Mouse (Mus musculus) kidney, postnatal 0 days (tissue): ENCODE results near the gene Chrna10. TPM values are rescaled to one million over a fixed set of nuclear protein-coding genes. Genes with fewer than 3 reads are reported as not detected.
A peak's percentile ranks its signal among the peaks of the same experiment; 100 is the strongest.

Experiments used
- ATAC-seq: fragments of 200-750 bp; cut with Nextera tagmentation; replicated peaks from 2 replicates; pipeline ENCODE4 v1.8.0; 2017; ENCODE audit warnings: low read depth, moderate number of reproducible peaks, moderate TSS enrichment, moderate library complexity; ENCODE audit not compliant: low FRiP score
- DNase-seq: peaks from one replicate; pipeline ENCODE4 v3.0.0-alpha.2; 2016; ENCODE audit warnings: low spot score
- H3K27ac ChIP-seq: fragments of 300-500 bp; sonication (generic); 2 replicates; pipeline ENCODE4 v1.5.1; 2014; ENCODE audit warnings: mild to moderate bottlenecking
- H3K27me3 ChIP-seq: fragments of 300-500 bp; sonication (generic); 2 replicates; pipeline ENCODE4 v1.6.1; 2014; ENCODE audit warnings: low read length, mixed read lengths; ENCODE audit not compliant: insufficient read depth
- H3K36me3 ChIP-seq: fragments of 300-500 bp; sonication (generic); 2 replicates; pipeline ENCODE4 v1.6.1; 2014; ENCODE audit warnings: low read length, mixed read lengths; ENCODE audit not compliant: insufficient read depth
- H3K4me1 ChIP-seq: fragments of 300-500 bp; sonication (generic); replicated peaks from 2 replicates; pipeline ENCODE4 v1.6.1; 2014; ENCODE audit warnings: antibody characterized with exemption, low read length, mixed read lengths; ENCODE audit not compliant: insufficient read depth
- H3K4me2 ChIP-seq: fragments of 300-500 bp; sonication (generic); 2 replicates; pipeline ENCODE4 v1.6.1; 2014; ENCODE audit warnings: mild to moderate bottlenecking, low read length, moderate library complexity, mixed read lengths
- H3K4me3 ChIP-seq: fragments of 300-500 bp; sonication (generic); replicated peaks from 2 replicates; pipeline ENCODE4 v1.5.1; 2014; ENCODE audit warnings: low read depth, low read length
- H3K9ac ChIP-seq: fragments of 300-500 bp; sonication (generic); 2 replicates; pipeline ENCODE4 v1.6.1; 2014; ENCODE audit warnings: low read depth, low read length
- H3K9me3 ChIP-seq: fragments of 300-500 bp; sonication (generic); replicated peaks from 2 replicates; pipeline ENCODE4 v1.6.1; 2016; ENCODE audit warnings: low read length, inconsistent platforms, mixed read lengths
- CTCF ChIP-seq: IDR thresholded peaks from 2 replicates; pipeline ENCODE4 v1.5.1; 2016; ENCODE audit warnings: antibody characterized with exemption, low read depth, mild to moderate bottlenecking, moderate library complexity
- WGBS: fragments of 180-500 bp; shearing (Covaris S2); extraction: QIAGEN DNeasy Blood & Tissue Kit; methylation state at CpG from one replicate; pipeline ENCODE4 v1.1.7; 2014; 5-methylcytosine and 5-hydroxymethylcytosine counted together
- polyA plus RNA-seq: library from polyadenylated mRNA; unstranded; fragments of >200 nt; fragmentation: Nextera tagmentation; extraction: Ambion mirVana; gene quantifications from 2 replicates; pipeline ENCODE4 v1.2.1, GENCODE M21; 2015

The Chrna10 gene
- polyA plus RNA-seq, 1 experiment from 2014 or later = not detected

GRCm38 (mm10) chr7:102076714-102077296 is 39.8 kb downstream of the Chrna10 start:
- H3K27me3 ChIP-seq = no peaks in the 10 kb centered on the region
- peaks cover 62% of the 10 kb centered on the region for H3K36me3 ChIP-seq
- TF ChIP-seq CTCF = peak; percentile 78
- no peak overlapping the region for H3K9ac ChIP-seq
- no peak overlapping the region for H3K4me3 ChIP-seq
- no peak overlapping the region for H3K27ac ChIP-seq
- H3K9me3 ChIP-seq = no peaks in the 10 kb centered on the region
- H3K4me2 ChIP-seq = no peak overlapping the region
- H3K4me1 ChIP-seq = no peaks in the 10 kb centered on the region
- ATAC-seq (no peak), DNase-seq (peak; percentile 52)
- WGBS = 81% methylated on average over 7 of the region's 7 CpGs

GRCm38 (mm10) chr7:102066363-102066762 is 50.3 kb downstream of the Chrna10 start:
- DNase-seq = no peak

GRCm38 (mm10) chr7:102065046-102065891 is 51.4 kb downstream of the Chrna10 start, which contains the start of the genes Rnf121, Xndc1 and Xntrpc:
TSS of gene Rnf121 (minus strand) at chr7:102065469.
TSS of gene Xndc1 (plus strand) at chr7:102065511.
TSS of gene Xntrpc (plus strand) at chr7:102065713.
- no peak for TF ChIP-seq CTCF
- WGBS = under 1% methylated on average over 56 of the region's 56 CpGs
- H3K9ac ChIP-seq = peak within 1 kb of the TSS; percentile 69
- H3K4me3 ChIP-seq = peak within 1 kb of the TSS; percentile 59
- no peaks in the 10 kb centered on the region for H3K27me3 ChIP-seq
- DNase-seq = peak; percentile 97
- peak within 1 kb of the TSS; percentile 66 for H3K27ac ChIP-seq
- H3K36me3 ChIP-seq = no peaks in the 10 kb centered on the region
- peak within 1 kb of the TSS; percentile 73 for H3K4me2 ChIP-seq
- no peaks in the 10 kb centered on the region for H3K9me3 ChIP-seq
- 0 out of 2 replicates have a peak, but pooled peaks cover 12% of the 10 kb centered on the region for H3K4me1 ChIP-seq
- ATAC-seq = peak; percentile 97

More at GRCm38 (mm10) chr7:102066363-102066762, 50.3 kb downstream of the Chrna10 start:
- no peaks in the 10 kb centered on the region for H3K27me3 ChIP-seq
- H3K9me3 ChIP-seq = no peaks in the 10 kb centered on the region
- H3K9ac ChIP-seq = peak overlapping the region; percentile 69; the same call in 1 of the 2 replicates
- H3K27ac ChIP-seq = no peak overlapping the region
- no peak for TF ChIP-seq CTCF
- 0 out of 2 replicates have a peak, but pooled peaks cover 12% of the 10 kb centered on the region for H3K4me1 ChIP-seq
- peak overlapping the region; percentile 59 for H3K4me3 ChIP-seq
- H3K36me3 ChIP-seq = 0 out of 2 replicates have a peak, but pooled peaks cover 3% of the 10 kb centered on the region
- H3K4me2 ChIP-seq = peak overlapping the region; percentile 73
- WGBS = 55% methylated on average over 6 of the region's 6 CpGs
- no peak for ATAC-seq

- peak; percentile 53 for ATAC-seq
- 1% methylated on average over 9 of the region's 9 CpGs for WGBS
Measured at GRCm38 (mm10) chr7:102064655-102065045, 52.0 kb downstream of the Chrna10 start.

GRCm38 (mm10) chr7:102063891-102064290 is 52.7 kb downstream of the Chrna10 start:
- no peaks in the 10 kb centered on the region for H3K9me3 ChIP-seq
- ATAC-seq (no peak), DNase-seq (no peak)
- H3K4me3 ChIP-seq = peak overlapping the region; percentile 59; the same call in 1 of the 2 replicates
- no peaks in the 10 kb centered on the region for H3K36me3 ChIP-seq
- H3K9ac ChIP-seq = no peak overlapping the region
- no peak overlapping the region for H3K27ac ChIP-seq
- no peak for TF ChIP-seq CTCF
- WGBS = 70% methylated on average over 9 of the region's 9 CpGs
- H3K4me1 ChIP-seq = 0 out of 2 replicates have a peak, but pooled peaks cover 12% of the 10 kb centered on the region
- H3K27me3 ChIP-seq = no peaks in the 10 kb centered on the region
- H3K4me2 ChIP-seq = peak overlapping the region; percentile 73

More at GRCm38 (mm10) chr7:102064655-102065045, 52.0 kb downstream of the Chrna10 start:
- no peaks in the 10 kb centered on the region for H3K9me3 ChIP-seq
- DNase-seq = no peak
- no peaks in the 10 kb centered on the region for H3K36me3 ChIP-seq
- H3K4me3 ChIP-seq = peak overlapping the region; percentile 59
- H3K4me2 ChIP-seq = peak overlapping the region; percentile 73
- H3K9ac ChIP-seq = peak overlapping the region; percentile 69
- H3K27me3 ChIP-seq = no peaks in the 10 kb centered on the region
- H3K27ac ChIP-seq = peak overlapping the region; percentile 62
- TF ChIP-seq CTCF = no peak
- H3K4me1 ChIP-seq = 0 out of 2 replicates have a peak, but pooled peaks cover 12% of the 10 kb centered on the region

GRCm38 (mm10) chr7:102062203-102062602 is 54.4 kb downstream of the Chrna10 start:
- no peaks in the 10 kb centered on the region for H3K27me3 ChIP-seq
- 0 out of 2 replicates have a peak overlapping the region, but pooled peaks have one; percentile 31 for H3K27ac ChIP-seq
- no peak overlapping the region for H3K4me3 ChIP-seq
- DNase-seq = peak; percentile 17
- H3K36me3 ChIP-seq = no peaks in the 10 kb centered on the region
- WGBS = 50% methylated on average over 1 of the region's 1 CpGs
- no peaks in the 10 kb centered on the region for H3K9me3 ChIP-seq
- no peak overlapping the region for H3K9ac ChIP-seq
- H3K4me1 ChIP-seq = 0 out of 2 replicates have a peak, but pooled peaks cover 12% of the 10 kb centered on the region
- no peak overlapping the region for H3K4me2 ChIP-seq
- no peak for TF ChIP-seq CTCF
- 0 out of 2 replicates have a peak, but pooled peaks have one; percentile 21 for ATAC-seq
